Mouse (Mus musculus) megakaryocyte, embryonic 14.5 days (primary cell): Measurements from ENCODE around the gene H2-T23.
"Not testable (repeated sequence)": the region's sequence is repeated elsewhere in the genome, so short reads cannot be mapped to it uniquely, and the experiment has no call there.

Experiments
- FLI1 ChIP-seq: IDR thresholded peaks from 2 replicates; pipeline ENCODE4 v1.6.1; 2012; ENCODE audit warnings: low read length, inconsistent platforms, mixed read lengths
- GATA1 ChIP-seq: IDR thresholded peaks from 3 replicates; pipeline ENCODE4 v1.6.1; 2012; ENCODE audit warnings: mixed read lengths, low read length, inconsistent platforms, borderline replicate concordance

DNA sequence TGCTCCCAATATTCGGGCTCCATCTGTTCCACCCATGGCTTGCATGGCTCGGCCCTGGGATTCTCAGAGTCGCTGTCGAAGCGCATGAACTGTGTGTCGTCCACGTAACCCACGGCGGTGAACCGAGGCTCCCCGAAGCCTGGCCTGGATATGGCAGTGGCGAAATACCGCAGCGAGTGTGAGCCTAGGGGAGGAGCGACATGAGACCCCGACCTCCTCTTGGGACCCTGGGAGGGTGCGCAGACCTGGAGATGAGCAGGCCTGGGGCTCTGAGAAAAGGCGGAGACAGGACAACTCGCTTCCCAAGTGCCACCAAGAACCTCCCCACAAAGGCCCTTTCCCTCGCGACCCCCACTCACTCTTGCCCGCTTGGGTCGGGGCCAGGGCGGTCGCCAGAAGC is 25.3 kb upstream of the H2-T23 start:
- not testable (repeated sequence) for TF ChIP-seq GATA1, FLI1
